Mouse (Mus musculus): ENCODE measurements at regions not wholly inside any gene's neighbourhood (a gene's known extent, or its start where the extent isn't known, plus 50 kb on each side); places are given as distances from the start of the nearest gene placed in this dataset.

DNA sequence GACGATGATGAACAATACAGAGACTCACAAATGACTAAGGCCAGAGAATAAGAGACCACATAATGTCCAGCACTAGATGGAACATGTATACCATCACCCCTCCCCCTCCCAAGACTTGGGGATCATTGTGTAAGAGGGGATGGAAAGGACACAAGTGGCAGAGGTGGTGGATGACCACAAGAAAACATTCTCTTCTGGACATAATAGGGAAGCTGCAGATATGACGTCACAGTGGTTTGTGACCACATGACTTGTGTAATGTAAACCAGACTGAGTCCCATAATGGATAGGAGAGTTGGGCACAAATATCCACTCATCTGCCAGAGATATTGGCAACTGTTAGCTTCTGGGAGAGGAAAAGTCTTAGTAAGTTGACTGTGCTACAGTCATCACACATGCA lies 630.7 kb downstream of the Kcnj2 start:
- no peak for DNase-seq (ENCODE audit: extremely low read depth, low read depth, low spot score)
- Histone ChIP-seq H3K27me3 (ENCODE audit: control insufficient read depth, insufficient read depth, low read length) (no peaks in the 10 kb centered on the region), H3K79me2 (ENCODE audit: control insufficient read depth, insufficient read depth, low read length) (no peaks in the 10 kb centered on the region), H3K36me3 (ENCODE audit: control insufficient read depth, insufficient read depth, low read length) (no peaks in the 10 kb centered on the region), H3K27ac (replicated peaks; ENCODE audit: insufficient read depth, low read depth, low read length) (no peak overlapping the region), H3K4me3 (ENCODE audit: insufficient read depth, low read depth, low read length) (no peak overlapping the region), H3K9ac (ENCODE audit: low read depth, low read length) (no peak overlapping the region), H3K4me1 (ENCODE audit: control insufficient read depth, insufficient read depth, low read length) (no peaks in the 10 kb centered on the region)
- TF ChIP-seq CTCF (IDR thresholded peaks at IDR 0.05; ENCODE audit: low read depth, low read length) (no peak), POLR2A (IDR thresholded peaks at IDR 0.05; ENCODE audit: extremely low read depth, insufficient read depth, low read length) (no peak)
- 79% methylated on average over 2 of the region's 2 CpGs for WGBS

DNA sequence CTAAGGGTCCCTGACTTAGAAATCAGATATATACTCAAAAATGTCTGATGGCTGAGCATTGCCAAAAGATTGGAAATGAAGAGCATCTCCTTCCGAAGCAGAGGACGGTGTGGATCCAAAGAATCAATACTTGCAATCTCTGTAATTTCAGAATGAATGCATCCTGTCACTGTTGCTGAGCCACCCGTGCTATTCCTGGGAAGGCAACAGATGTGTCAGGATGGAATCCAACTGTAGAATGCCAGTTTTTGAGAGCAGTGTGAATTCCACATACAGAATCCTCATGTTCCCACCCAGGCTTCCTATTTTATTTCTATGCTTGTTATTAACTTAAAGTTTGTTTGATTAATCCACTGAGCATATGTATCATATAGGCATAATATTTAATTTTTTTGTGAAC lies 633.9 kb downstream of the Kcnj2 start:
- Histone ChIP-seq H3K27me3 (ENCODE audit: control insufficient read depth, insufficient read depth, low read length) (no peaks in the 10 kb centered on the region), H3K9ac (ENCODE audit: low read depth, low read length) (no peak overlapping the region), H3K4me1 (ENCODE audit: control insufficient read depth, insufficient read depth, low read length) (no peaks in the 10 kb centered on the region), H3K27ac (replicated peaks; ENCODE audit: insufficient read depth, low read depth, low read length) (no peak overlapping the region), H3K79me2 (ENCODE audit: control insufficient read depth, insufficient read depth, low read length) (no peaks in the 10 kb centered on the region), H3K36me3 (ENCODE audit: control insufficient read depth, insufficient read depth, low read length) (no peaks in the 10 kb centered on the region), H3K4me3 (ENCODE audit: insufficient read depth, low read depth, low read length) (no peak overlapping the region)
- no peak for TF ChIP-seq POLR2A (IDR thresholded peaks at IDR 0.05; ENCODE audit: extremely low read depth, insufficient read depth, low read length)
- no peak for TF ChIP-seq CTCF (IDR thresholded peaks at IDR 0.05; ENCODE audit: low read depth, low read length)
- WGBS, result 76% methylated on average over 3 of the region's 3 CpGs
- no peak for DNase-seq (ENCODE audit: extremely low read depth, low read depth, low spot score)

DNA sequence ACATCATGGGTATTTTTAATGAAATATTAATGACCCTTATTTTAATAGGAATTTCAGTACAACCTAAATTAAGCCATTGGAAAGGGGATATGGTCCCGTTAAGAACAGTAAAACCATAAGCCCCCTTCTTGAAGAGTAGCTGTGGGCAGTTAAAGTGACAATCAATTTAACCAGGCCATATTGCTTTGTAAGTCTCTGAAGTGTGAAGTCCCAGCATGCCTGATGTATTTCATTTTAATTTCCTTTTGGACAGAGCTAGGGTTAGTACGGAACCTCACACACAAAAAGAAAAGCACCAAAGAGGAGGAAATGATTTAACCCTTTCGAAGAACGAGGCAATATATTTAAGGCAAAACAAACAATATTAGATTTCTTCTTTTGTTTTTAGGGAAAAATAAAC lies 640.9 kb downstream of the Kcnj2 start:
- Histone ChIP-seq H3K27ac (replicated peaks; ENCODE audit: insufficient read depth, low read depth, low read length) (no peak overlapping the region), H3K27me3 (ENCODE audit: control insufficient read depth, insufficient read depth, low read length) (no peaks in the 10 kb centered on the region), H3K36me3 (ENCODE audit: control insufficient read depth, insufficient read depth, low read length) (no peaks in the 10 kb centered on the region), H3K9ac (ENCODE audit: low read depth, low read length) (no peak overlapping the region), H3K79me2 (ENCODE audit: control insufficient read depth, insufficient read depth, low read length) (no peaks in the 10 kb centered on the region), H3K4me3 (ENCODE audit: insufficient read depth, low read depth, low read length) (no peak overlapping the region), H3K4me1 (ENCODE audit: control insufficient read depth, insufficient read depth, low read length) (no peaks in the 10 kb centered on the region)
- no peak for TF ChIP-seq POLR2A (IDR thresholded peaks at IDR 0.05; ENCODE audit: extremely low read depth, insufficient read depth, low read length)
- no peak for TF ChIP-seq CTCF (IDR thresholded peaks at IDR 0.05; ENCODE audit: low read depth, low read length)
- no peak for DNase-seq (ENCODE audit: extremely low read depth, low read depth, low spot score)
- 69% methylated on average over 4 of the region's 4 CpGs for WGBS

DNA sequence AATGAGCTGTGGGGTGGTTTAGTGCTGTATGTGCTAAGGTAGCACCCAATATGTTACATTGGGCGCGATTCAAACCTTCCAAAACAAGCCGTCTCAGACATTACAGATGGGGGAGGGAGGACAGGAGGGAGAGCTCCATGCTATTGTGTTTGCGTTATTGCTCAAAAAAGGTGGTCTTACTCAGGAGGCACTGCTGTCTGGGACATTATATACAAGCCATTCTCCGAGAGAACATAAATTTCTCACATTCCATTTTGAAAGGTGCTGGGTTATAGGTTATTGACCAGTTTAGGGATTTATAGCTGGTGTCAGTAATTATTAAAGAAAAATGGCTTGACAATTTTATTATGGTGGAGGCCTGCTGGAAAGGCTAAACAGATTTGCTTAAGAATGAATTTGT lies 649.4 kb downstream of the Kcnj2 start:
- no peak for DNase-seq (ENCODE audit: extremely low read depth, low read depth, low spot score)
- H3K27me3 ChIP-seq (ENCODE audit: control insufficient read depth, insufficient read depth, low read length), result no peaks in the 10 kb centered on the region
- H3K4me1 ChIP-seq (ENCODE audit: control insufficient read depth, insufficient read depth, low read length), result no peaks in the 10 kb centered on the region
- 93% methylated on average over 5 of the region's 5 CpGs for WGBS
- H3K9ac ChIP-seq (ENCODE audit: low read depth, low read length), result no peak overlapping the region
- no peaks in the 10 kb centered on the region for H3K79me2 ChIP-seq (ENCODE audit: control insufficient read depth, insufficient read depth, low read length)
- no peak overlapping the region for H3K4me3 ChIP-seq (ENCODE audit: insufficient read depth, low read depth, low read length)
- no peaks in the 10 kb centered on the region for H3K36me3 ChIP-seq (ENCODE audit: control insufficient read depth, insufficient read depth, low read length)
- TF ChIP-seq POLR2A (IDR thresholded peaks at IDR 0.05; ENCODE audit: extremely low read depth, insufficient read depth, low read length), result no peak
- TF ChIP-seq CTCF (IDR thresholded peaks at IDR 0.05; ENCODE audit: low read depth, low read length), result no peak
- H3K27ac ChIP-seq (replicated peaks; ENCODE audit: insufficient read depth, low read depth, low read length), result no peak overlapping the region

DNA sequence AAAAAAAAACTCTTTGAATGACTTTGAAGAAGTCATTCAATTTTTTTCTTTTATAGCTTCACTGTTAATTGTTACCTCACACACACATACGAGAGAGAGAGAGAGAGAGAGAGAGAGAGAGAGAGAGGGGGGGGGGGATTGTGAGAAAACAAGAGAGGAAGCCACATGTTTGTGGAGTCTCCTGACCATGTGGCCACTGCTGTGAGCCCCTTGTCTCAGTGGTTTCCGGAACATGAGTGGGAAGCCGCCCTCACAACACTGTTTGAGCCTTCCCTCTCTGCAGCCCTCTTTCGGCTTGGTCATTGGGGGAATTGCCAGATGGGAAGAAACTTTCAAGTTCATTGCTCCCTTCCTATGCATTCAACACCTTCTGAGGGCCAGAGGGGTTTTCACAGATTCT lies 656.3 kb downstream of the Kcnj2 start:
- WGBS, result 81% methylated on average over 4 of the region's 4 CpGs
- H3K27ac ChIP-seq (replicated peaks; ENCODE audit: insufficient read depth, low read depth, low read length), result no peak overlapping the region
- TF ChIP-seq POLR2A (IDR thresholded peaks at IDR 0.05; ENCODE audit: extremely low read depth, insufficient read depth, low read length) (no peak), CTCF (IDR thresholded peaks at IDR 0.05; ENCODE audit: low read depth, low read length) (no peak)
- H3K27me3 ChIP-seq (ENCODE audit: control insufficient read depth, insufficient read depth, low read length), result no peaks in the 10 kb centered on the region
- no peaks in the 10 kb centered on the region for H3K4me1 ChIP-seq (ENCODE audit: control insufficient read depth, insufficient read depth, low read length)
- no peak overlapping the region for H3K4me3 ChIP-seq (ENCODE audit: insufficient read depth, low read depth, low read length)
- no peaks in the 10 kb centered on the region for H3K36me3 ChIP-seq (ENCODE audit: control insufficient read depth, insufficient read depth, low read length)
- H3K9ac ChIP-seq (ENCODE audit: low read depth, low read length), result no peak overlapping the region
- H3K79me2 ChIP-seq (ENCODE audit: control insufficient read depth, insufficient read depth, low read length), result no peaks in the 10 kb centered on the region
- DNase-seq (ENCODE audit: extremely low read depth, low read depth, low spot score), result no peak

DNA sequence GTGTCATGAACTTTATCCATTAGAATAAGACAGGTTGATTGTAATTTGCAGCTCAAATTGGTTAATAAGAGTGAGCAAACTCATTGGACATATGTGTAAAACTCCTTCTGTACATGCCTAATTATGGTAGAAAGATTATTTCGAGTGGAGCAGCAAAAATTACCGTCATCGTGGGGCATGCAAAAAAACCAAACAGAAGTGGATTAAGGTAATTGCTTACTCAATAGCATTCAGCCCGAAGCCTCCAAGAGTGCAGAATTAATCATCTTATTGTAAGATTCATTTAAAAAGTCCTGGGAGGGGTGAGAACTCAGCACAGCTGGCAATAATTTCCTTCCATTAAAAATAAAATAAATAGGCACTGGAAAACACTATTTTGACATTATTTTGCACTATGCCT lies 662.2 kb downstream of the Kcnj2 start:
- Histone ChIP-seq H3K27ac (replicated peaks; ENCODE audit: insufficient read depth, low read depth, low read length) (no peak overlapping the region), H3K4me3 (ENCODE audit: insufficient read depth, low read depth, low read length) (no peak overlapping the region), H3K27me3 (ENCODE audit: control insufficient read depth, insufficient read depth, low read length) (no peaks in the 10 kb centered on the region), H3K36me3 (ENCODE audit: control insufficient read depth, insufficient read depth, low read length) (no peaks in the 10 kb centered on the region), H3K9ac (ENCODE audit: low read depth, low read length) (no peak overlapping the region), H3K79me2 (ENCODE audit: control insufficient read depth, insufficient read depth, low read length) (no peaks in the 10 kb centered on the region), H3K4me1 (ENCODE audit: control insufficient read depth, insufficient read depth, low read length) (no peaks in the 10 kb centered on the region)
- no peak for DNase-seq (ENCODE audit: extremely low read depth, low read depth, low spot score)
- WGBS, result 78% methylated on average over 4 of the region's 4 CpGs
- no peak for TF ChIP-seq CTCF (IDR thresholded peaks at IDR 0.05; ENCODE audit: low read depth, low read length)
- no peak for TF ChIP-seq POLR2A (IDR thresholded peaks at IDR 0.05; ENCODE audit: extremely low read depth, insufficient read depth, low read length)
